Mouse (Mus musculus) adrenal gland, adult (tissue): Measurements from ENCODE around the gene Megf8.

Source experiments
- DNase-seq, 2 experiments: peaks; one replicate each; pipeline ENCODE4 v3.0.0; 2022 to 2023; ENCODE audit warnings: low spot score in 1 of 2; ENCODE audit not compliant: inconsistent age in 2 of 2

The Megf8 gene

GRCm38 (mm10) chr7:25279076-25279860 is 37.7 kb upstream of the Megf8 start:
- peak; percentile 91 to 96 for DNase-seq

DNA sequence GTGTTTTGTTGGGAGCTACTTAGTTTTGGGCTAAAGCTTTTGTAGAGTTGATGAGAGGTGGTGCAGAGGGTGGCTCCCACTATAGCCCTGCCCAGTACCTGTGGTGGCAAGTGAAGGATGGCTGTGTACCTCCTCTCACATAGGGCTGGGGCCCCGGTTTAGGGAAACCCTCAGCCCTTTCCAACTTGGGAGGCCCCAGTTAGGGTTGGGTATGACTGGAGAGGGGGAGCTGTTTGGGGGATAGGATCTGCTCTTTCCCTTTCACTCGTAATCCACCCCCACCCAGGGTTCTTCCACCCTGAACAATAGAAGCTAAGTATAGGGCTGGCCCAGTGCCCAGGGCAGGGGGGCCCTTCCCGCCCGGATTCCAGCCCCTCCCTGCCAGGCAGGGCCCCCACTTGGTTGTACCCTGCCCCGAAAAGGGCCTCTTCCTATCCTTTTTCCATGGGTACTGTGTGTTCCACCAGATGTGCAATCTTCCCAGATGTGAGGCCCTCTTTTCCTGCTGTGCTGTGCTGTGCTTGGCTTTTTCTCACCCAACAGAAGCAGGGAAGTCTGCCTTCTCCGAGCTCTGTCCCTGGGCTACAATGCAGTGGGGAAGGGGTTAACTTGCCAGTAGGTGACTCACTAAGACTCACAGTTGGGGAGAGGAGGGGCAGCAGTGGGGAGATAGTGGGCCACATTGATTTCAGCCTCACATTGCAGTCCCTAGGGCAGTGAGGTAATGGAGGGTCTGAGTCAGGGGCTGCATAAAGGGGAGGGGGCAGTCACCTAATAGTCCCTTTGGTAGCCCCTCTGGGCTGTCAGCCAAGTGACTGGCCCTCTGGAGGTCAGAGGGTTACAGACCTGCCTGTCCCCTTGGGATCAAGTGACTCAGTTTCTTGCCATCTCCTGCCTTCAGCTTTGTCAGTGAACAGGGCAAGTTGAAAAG is 36.8 kb upstream of the Megf8 start:
- peak; percentile 81 to 92 for DNase-seq

GRCm38 (mm10) chr7:25281166-25281733 is 35.7 kb upstream of the Megf8 start:
- peak; percentile 32 to 71 for DNase-seq

GRCm38 (mm10) chr7:25281734-25282601 is 35.0 kb upstream of the Megf8 start:
- peak; percentile 99 to 100 for DNase-seq

DNA sequence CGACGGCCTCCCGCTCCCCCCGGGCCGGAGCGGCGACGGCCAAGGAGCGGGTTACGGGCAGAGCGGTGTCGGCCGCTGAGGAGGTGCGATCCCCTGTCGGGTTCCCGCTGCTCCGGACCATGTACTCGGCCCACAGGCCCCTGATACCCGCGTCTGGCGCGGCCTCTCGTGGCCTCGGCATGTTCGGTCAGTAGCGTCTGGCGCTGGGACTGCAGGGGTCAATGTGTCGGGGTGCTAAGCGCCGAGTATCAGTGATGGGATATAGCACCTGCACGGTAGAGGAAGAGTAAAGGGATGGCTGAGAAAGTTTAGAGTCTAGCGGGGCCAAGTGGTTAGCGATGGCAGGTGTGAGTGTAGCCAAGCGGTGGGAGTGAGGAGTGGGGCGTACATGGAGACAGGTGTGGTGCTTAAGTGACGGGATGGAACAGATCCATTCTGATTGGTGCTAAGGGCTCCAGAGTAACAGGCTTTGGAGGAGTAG is 34.2 kb upstream of the Megf8 start:
- DNase-seq: peak; percentile 81 to 89

DNA sequence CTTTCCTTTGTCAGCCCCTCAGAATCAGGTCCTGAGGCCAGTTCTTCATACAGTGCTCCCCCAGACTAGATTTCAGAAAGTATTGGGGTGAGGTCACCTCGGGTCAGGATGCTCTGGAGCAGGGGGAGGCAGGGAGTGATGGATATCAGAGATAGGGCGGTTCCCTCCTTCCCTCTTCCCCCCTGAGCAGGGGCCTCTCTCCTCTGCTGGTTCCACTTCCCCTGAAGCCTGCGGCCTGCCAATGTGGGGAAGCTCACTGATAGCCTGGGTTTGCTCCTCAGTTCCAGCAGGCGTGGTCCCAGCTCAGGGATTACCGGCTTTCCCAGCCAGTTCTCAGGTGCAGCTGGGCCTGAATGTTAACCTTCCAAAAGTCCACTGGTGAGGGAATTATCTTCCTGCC is 33.3 kb upstream of the Megf8 start:
- DNase-seq: peak; percentile 45 to 69

- DNase-seq: no peak
Measured at GRCm38 (mm10) chr7:25284171-25284570, 32.8 kb upstream of the Megf8 start.

- DNase-seq: peak in 1 of 2 experiments; percentile 29
Measured at GRCm38 (mm10) chr7:25284766-25285165, 32.2 kb upstream of the Megf8 start.

GRCm38 (mm10) chr7:25285511-25286238 is 31.3 kb upstream of the Megf8 start:
- DNase-seq: no peak

- no peak for DNase-seq
Measured at GRCm38 (mm10) chr7:25286989-25287388, 30.0 kb upstream of the Megf8 start.

DNA sequence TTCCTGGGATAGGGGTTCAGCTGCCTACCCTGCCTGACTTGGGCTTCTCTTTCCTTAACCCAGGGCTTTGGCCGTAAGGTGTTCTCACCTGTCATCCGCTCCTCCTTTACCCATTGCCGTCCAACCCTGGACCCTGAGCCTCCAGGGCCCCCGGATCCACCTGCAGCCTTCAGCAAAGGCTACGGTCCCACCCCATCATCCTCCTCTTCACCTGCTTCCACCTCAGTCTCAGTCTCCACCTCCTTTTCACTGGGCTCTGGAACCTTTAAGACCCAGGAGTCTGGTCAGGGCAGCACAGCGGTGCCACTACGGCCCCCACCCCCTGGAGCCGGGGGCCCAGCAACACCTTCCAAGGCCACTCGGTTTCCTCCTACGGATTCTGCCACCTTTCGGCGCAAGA is 29.0 kb upstream of the Megf8 start:
- no peak for DNase-seq

- DNase-seq: no peak
Measured at GRCm38 (mm10) chr7:25288721-25289120, 28.2 kb upstream of the Megf8 start.

GRCm38 (mm10) chr7:25289925-25290324 is 27.0 kb upstream of the Megf8 start:
- no peak for DNase-seq

DNA sequence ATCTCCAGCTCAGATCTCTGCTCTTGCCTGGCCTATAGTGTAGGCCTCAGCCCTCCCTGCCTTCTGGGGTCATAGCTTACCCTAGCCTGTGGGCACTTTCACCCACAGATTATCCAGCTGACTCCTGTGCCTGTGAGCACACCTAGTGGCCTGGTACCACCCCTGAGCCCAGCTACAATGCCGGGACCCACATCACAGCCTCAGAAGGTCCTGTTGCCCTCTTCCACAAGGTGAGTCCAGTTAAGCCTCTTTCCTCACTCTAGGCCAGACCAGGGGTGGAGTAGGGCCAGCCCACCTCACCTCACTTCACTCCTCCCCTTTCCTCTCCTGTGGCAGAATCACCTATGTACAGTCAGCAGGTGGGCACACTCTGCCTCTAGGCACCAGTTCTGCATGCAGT is 26.5 kb upstream of the Megf8 start:
- no peak for DNase-seq

DNA sequence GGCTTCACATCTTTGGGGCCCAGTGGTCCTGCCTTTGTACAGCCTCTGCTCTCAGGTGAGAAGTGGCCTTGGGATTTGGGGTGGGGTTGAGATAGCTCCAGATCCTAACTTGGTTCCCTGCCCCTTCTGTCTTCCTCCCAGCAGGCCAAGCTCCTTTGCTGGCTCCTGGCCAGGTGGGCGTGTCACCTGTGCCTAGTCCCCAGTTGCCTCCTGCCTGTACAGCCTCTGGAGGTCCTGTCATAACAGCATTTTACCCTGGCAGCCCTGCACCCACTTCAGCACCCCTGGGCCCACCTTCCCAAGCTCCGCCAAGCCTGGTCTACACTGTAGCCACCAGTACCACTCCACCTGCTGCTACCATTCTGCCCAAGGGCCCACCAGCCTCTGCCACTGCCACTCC is 26.1 kb upstream of the Megf8 start:
- DNase-seq: peak; percentile 42 to 74

- no peak for DNase-seq
Measured at GRCm38 (mm10) chr7:25292107-25292506, 24.9 kb upstream of the Megf8 start.

DNA sequence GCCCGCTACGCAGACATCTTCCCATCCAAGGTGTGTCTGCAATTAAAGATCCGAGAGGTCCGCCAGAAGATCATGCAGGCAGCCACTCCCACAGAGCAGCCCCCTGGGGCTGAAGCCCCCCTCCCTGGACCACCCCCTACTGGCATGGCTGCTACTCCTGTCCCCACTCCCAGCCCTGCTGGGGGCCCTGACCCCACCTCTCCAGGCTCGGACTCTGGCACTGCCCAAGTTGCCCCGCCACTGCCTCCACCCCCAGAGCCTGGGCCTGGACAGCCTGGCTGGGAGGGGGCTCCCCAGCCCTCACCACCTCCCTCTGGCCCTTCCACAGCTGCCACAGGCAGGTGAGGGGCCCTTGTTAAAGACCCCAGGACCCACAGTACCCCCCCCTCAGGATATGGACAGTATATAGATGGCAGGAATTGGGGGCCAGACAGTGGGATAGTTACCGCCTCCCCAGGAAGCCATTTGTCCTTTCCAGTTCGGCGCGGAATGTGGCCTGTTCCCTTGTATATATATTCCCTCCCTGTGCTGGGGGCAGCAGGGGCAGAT is 23.7 kb upstream of the Megf8 start:
- no peak for DNase-seq

DNA sequence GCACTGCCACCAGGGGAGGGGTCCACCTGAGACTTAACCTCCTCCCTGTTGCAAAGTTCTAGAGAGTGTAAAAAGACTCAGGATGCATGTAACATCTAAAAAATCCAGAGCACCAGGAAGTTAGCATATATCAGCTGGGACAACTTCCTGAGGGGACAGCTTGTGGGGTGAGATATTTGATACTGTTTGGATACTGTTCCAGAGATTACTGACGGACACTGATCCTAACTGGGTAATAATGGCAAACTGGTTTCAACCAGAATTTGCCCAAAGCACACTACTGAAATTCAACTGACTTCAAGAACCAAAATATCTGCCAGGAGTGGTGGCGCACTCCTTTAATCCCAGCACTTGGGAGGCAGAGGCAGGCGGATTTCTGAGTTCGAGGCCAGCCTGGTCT is 22.5 kb upstream of the Megf8 start:
- no peak for DNase-seq

GRCm38 (mm10) chr7:25294960-25295722 is 21.8 kb upstream of the Megf8 start:
- DNase-seq: no peak
